Mouse (Mus musculus) ES-E14 (cell line): ENCODE results near the gene Anks1b. TPM values are rescaled to one million over a fixed set of nuclear protein-coding genes. Genes with fewer than 3 reads are reported as not detected.

Experiments
- DNase-seq: peaks from one replicate; pipeline ENCODE4 v3.0.0-alpha.2; 2013; ENCODE audit warnings: low read depth, low spot score
- H3K27ac ChIP-seq: 2 replicates; pipeline ENCODE4 v1.5.1; 2012; ENCODE audit warnings: low read depth, mild to moderate bottlenecking, low read length, moderate library complexity, mixed read lengths; ENCODE audit not compliant: poor library complexity, insufficient read depth, severe bottlenecking
- H3K36me3 ChIP-seq: 2 replicates; pipeline ENCODE4 v1.6.1; 2012; ENCODE audit warnings: mild to moderate bottlenecking, low read length, moderate library complexity, mixed read lengths; ENCODE audit not compliant: control insufficient read depth, poor library complexity, insufficient read depth, severe bottlenecking
- H3K4me1 ChIP-seq, 2 experiments: fragments of 150-350 bp in 1 of 2; sonication (generic) in 1 of 2; 2 replicates each; pipeline ENCODE4 v1.6.1; 2012; ENCODE audit warnings: low read length in 2 of 2, mild to moderate bottlenecking in 1 of 2, mixed read lengths in 1 of 2; ENCODE audit not compliant: control insufficient read depth in 2 of 2, insufficient read depth in 2 of 2, poor library complexity in 1 of 2
- H3K4me3 ChIP-seq, 2 experiments: fragments of 150-350 bp in 1 of 2; sonication (generic) in 1 of 2; 2 replicates each; pipeline ENCODE4 v1.5.1; 2012; ENCODE audit warnings: low read length in 2 of 2, low read depth in 1 of 2, mild to moderate bottlenecking in 1 of 2, mixed read lengths in 1 of 2; ENCODE audit not compliant: insufficient read depth in 1 of 2, poor library complexity in 1 of 2, severe bottlenecking in 1 of 2
- H3K9ac ChIP-seq: 2 replicates; pipeline ENCODE4 v1.6.1; 2012; ENCODE audit warnings: low read depth, mild to moderate bottlenecking, low read length, mixed read lengths; ENCODE audit not compliant: poor library complexity, insufficient read depth, severe bottlenecking
- H3K9me3 ChIP-seq: fragments of 150-350 bp; sonication (generic); 2 replicates; pipeline ENCODE4 v1.6.1; 2012; ENCODE audit warnings: low read depth, mild to moderate bottlenecking, low read length; ENCODE audit not compliant: control insufficient read depth, insufficient read depth
- CHD2 ChIP-seq: IDR thresholded peaks from 2 replicates; pipeline ENCODE4 v1.6.1; 2014; ENCODE audit warnings: mild to moderate bottlenecking, low read depth, low read length, inconsistent platforms
- HCFC1 ChIP-seq: IDR thresholded peaks from 2 replicates; pipeline ENCODE4 v1.6.1; 2012; ENCODE audit warnings: low read length, inconsistent platforms, borderline replicate concordance; ENCODE audit not compliant: insufficient read depth
- MAFK ChIP-seq: IDR thresholded peaks from 2 replicates; pipeline ENCODE4 v1.6.1; 2014; ENCODE audit warnings: mild to moderate bottlenecking, low read depth, low read length, inconsistent platforms; ENCODE audit not compliant: insufficient read depth
- ZC3H11A ChIP-seq: IDR thresholded peaks from 2 replicates; pipeline ENCODE4 v1.6.1; 2012; ENCODE audit warnings: low read depth, mild to moderate bottlenecking, inconsistent platforms, low read length, borderline replicate concordance
- ZNF384 ChIP-seq: IDR thresholded peaks from 2 replicates; pipeline ENCODE4 v1.6.1; 2012; ENCODE audit warnings: low read depth, low read length, inconsistent platforms
- in situ Hi-C, 2 experiments: fragments of 600-800 bp; cut with MboI; formaldehyde crosslinking; loops; one replicate each; pipeline ENCODE4 v1.15.1; 2025; ENCODE audit warnings: low sequenced_read_pairs in 2 of 2, inconsistent platforms in 1 of 2; ENCODE audit not compliant: unreplicated experiment in 2 of 2
- total RNA-seq: library from RNA; depleted of rRNA; stranded (reverse); fragments of 300-350 nt; gene quantifications from 2 replicates; pipeline ENCODE4 v1.2.3, GENCODE M21; 2012

Anks1b gene
- total RNA-seq, 1 experiment: 2.6 TPM

- in situ Hi-C loops: no loop called here
- Histone ChIP-seq H3K36me3 (no peaks in the 10 kb centered on the region), H3K9ac (no peak overlapping the region), H3K4me3 (no peak overlapping the region), H3K9me3 (no peaks in the 10 kb centered on the region), H3K27ac (no peak overlapping the region), H3K4me1 (no peaks in the 10 kb centered on the region)
- no peak for DNase-seq
- TF ChIP-seq CHD2: no peak
- no peak for TF ChIP-seq ZC3H11A
- no peak for TF ChIP-seq HCFC1
- no peak for TF ChIP-seq ZNF384
- TF ChIP-seq MAFK: no peak
Measured at GRCm38 (mm10) chr10:89902720-89903337, 29.5 kb downstream of the Anks1b start.

GRCm38 (mm10) chr10:89911889-89912288, 38.6 kb downstream of the Anks1b start:
- Histone ChIP-seq H3K9ac (no peak overlapping the region), H3K27ac (no peak overlapping the region), H3K36me3 (no peaks in the 10 kb centered on the region), H3K9me3 (no peaks in the 10 kb centered on the region), H3K4me1 (no peaks in the 10 kb centered on the region), H3K4me3 (no peak overlapping the region)
- TF ChIP-seq MAFK (no peak), HCFC1 (no peak), CHD2 (no peak), ZNF384 (no peak), ZC3H11A (no peak)
- in situ Hi-C loops: no loop called here
- no peak for DNase-seq

GRCm38 (mm10) chr10:89913174-89913573, 39.9 kb downstream of the Anks1b start:
- no peak overlapping the region for H3K9ac ChIP-seq
- no peak overlapping the region for H3K27ac ChIP-seq
- in situ Hi-C loops: no loop called here
- H3K9me3 ChIP-seq: no peaks in the 10 kb centered on the region
- no peaks in the 10 kb centered on the region for H3K4me1 ChIP-seq
- H3K4me3 ChIP-seq: no peak overlapping the region
- DNase-seq: no peak
- TF ChIP-seq ZNF384 (no peak), HCFC1 (no peak), MAFK (no peak), CHD2 (no peak), ZC3H11A (no peak)
- no peaks in the 10 kb centered on the region for H3K36me3 ChIP-seq

GRCm38 (mm10) chr10:89917141-89917540, 43.8 kb downstream of the Anks1b start:
- no peaks in the 10 kb centered on the region for H3K9me3 ChIP-seq
- no peaks in the 10 kb centered on the region for H3K36me3 ChIP-seq
- DNase-seq: no peak
- TF ChIP-seq CHD2 (no peak), HCFC1 (no peak), MAFK (no peak), ZC3H11A (no peak), ZNF384 (no peak)
- no peaks in the 10 kb centered on the region for H3K4me1 ChIP-seq
- H3K4me3 ChIP-seq: no peak overlapping the region
- H3K27ac ChIP-seq: no peak overlapping the region
- in situ Hi-C loops: no loop called here
- H3K9ac ChIP-seq: no peak overlapping the region
